Mouse (Mus musculus) central nervous system, embryonic 11.5 days (tissue): ENCODE data around the gene Gm20897. TPM values are rescaled to one million over a fixed set of nuclear protein-coding genes. Genes with fewer than 3 reads are reported as not detected.

Experiments
- polyA plus RNA-seq: library from polyadenylated mRNA; depleted of rRNA; stranded (reverse); fragments of >200 nt; gene quantifications from 2 replicates; pipeline ENCODE4 v1.2.3, GENCODE M21; 2012; rRNA removed

Gm20897 gene
- polyA plus RNA-seq = not detected in 2 replicates

GRCm38 (mm10) chrY:38502138-38502537, at the start of gene Gm20897:
TSS of gene Gm20897 (minus strand) at chrY:38502238.

Other genes with a start within 250 kb of the Gm20897 start
- not detected in 2 replicates for gene Gm21732, start 73.5 kb upstream of the Gm20897 start, polyA plus RNA-seq